Mouse (Mus musculus): ENCODE data around the gene Katnal1. TPM values are rescaled to one million over a fixed set of nuclear protein-coding genes. Genes with fewer than 3 reads are reported as not detected.

Gene Katnal1
- polyA plus RNA-seq, 1 experiment from 2014 or later = 6.9 TPM

DNA sequence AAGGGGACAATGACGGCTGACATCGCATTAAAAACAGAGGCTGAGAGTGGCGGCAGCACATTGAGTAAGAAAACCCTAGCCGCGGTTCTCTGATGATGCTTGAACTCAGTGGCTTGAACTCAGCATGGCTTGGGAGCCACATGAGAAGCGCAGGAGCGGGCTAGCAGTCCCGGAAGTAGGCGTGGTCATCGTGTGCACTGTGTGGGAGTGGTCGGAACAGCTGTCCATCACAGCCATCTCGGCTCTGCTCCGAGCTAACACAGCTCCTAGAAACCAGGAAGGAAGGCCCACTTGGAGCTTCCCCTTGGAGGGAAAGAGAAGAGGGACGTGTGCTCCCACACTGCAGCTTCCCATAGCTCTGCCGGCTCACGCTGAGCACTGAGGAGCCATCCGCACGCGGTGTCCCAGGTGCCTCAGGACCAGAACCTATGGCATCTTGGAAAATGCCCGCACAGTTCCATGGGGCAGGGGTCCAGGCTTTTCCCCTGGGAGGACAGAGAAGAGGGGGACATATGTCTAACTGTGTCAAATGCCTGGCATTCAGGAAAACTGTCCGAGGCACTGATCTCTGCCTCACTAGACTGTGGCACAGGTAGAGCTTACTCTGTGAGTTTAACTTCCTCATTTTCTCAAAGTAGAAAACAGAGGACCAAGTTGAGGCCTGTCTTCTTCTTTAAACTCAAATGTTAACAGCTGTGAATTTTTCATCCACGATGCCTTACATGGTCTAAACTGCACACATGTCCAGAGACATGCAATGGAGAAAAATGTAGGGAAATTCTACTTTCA, 43.1 kb downstream of the Katnal1 start:
- peak; percentile 99 for ATAC-seq
- H3K4me2 ChIP-seq (ENCODE audit: low read depth, low read length) = peak overlapping the region; percentile 40
- H3K4me1 ChIP-seq (ENCODE audit: control insufficient read depth, insufficient read depth, low read length) = no peaks in the 10 kb centered on the region
- H3K27me3 ChIP-seq (replicated peaks; ENCODE audit: control insufficient read depth, insufficient read depth, low read length) = no peaks in the 10 kb centered on the region
- WGBS = 38% methylated on average over 22 of the region's 22 CpGs
- H3K9me3 ChIP-seq (ENCODE audit: control insufficient read depth, low read length) = no peaks in the 10 kb centered on the region
- H3K4me3 ChIP-seq (ENCODE audit: low read length) = peak overlapping the region; percentile 2; the same call in 1 of the 2 replicates
- H3K36me3 ChIP-seq (ENCODE audit: control insufficient read depth, insufficient read depth, low read length) = peaks cover 3% of the 10 kb centered on the region; the same call in 1 of the 2 replicates
- 0 out of 2 replicates have a peak overlapping the region, but pooled peaks have one; percentile 1 for H3K9ac ChIP-seq (ENCODE audit: low read depth, low read length)
- no peak overlapping the region for H3K27ac ChIP-seq (ENCODE audit: low read length)

DNA sequence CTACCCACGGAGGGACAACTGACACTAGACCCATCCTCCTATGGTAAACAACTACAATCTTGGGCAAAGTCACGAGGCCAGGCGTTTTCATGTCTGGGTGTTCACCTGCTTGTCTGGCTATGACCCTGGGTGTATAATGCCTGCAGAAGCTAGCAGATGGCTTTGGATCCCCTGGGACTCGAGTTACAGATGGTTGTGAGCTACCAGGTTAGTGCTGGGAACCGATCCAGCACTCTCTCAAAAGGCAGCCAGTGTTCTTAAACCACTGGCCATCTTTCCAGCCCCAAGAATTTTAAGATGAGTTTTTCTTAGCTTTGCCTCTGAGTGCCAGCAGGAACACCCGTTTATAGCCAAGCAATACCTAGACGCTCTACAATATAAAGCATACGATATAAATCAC, 45.4 kb downstream of the Katnal1 start:
- Histone ChIP-seq H3K36me3 (ENCODE audit: control insufficient read depth, insufficient read depth, low read length) (peaks cover 5% of the 10 kb centered on the region; the same call in 1 of the 2 replicates), H3K27ac (ENCODE audit: low read length) (no peak overlapping the region), H3K4me1 (ENCODE audit: control insufficient read depth, insufficient read depth, low read length) (no peaks in the 10 kb centered on the region), H3K9me3 (ENCODE audit: control insufficient read depth, low read length) (0 out of 2 replicates have a peak, but pooled peaks cover 3% of the 10 kb centered on the region), H3K4me2 (ENCODE audit: low read depth, low read length) (no peak overlapping the region), H3K4me3 (ENCODE audit: low read length) (no peak overlapping the region), H3K9ac (ENCODE audit: low read depth, low read length) (no peak overlapping the region), H3K27me3 (replicated peaks; ENCODE audit: control insufficient read depth, insufficient read depth, low read length) (no peaks in the 10 kb centered on the region)
- no peak for ATAC-seq
- 77% methylated on average over 8 of the region's 8 CpGs for WGBS

DNA sequence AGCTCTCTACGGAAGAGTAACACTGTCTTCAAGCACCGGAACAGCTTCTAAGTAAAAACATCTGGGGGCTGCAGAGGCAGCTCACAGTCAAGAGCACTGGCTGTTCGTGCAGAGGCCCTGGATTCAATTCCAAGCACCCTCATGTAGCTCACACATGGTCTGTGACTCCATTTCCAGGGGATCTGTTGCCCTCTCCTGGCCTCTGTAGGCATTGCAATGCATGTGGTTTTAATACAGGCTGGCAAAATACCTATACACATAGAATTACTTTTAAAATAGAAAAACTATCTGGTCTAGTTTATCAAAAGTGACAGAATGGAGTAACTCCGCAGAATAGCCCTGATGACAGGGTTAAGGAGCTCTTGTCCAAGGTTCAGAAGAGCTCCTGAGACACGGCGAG, 49.9 kb downstream of the Katnal1 start:
- Histone ChIP-seq H3K27ac (ENCODE audit: low read length) (no peak overlapping the region), H3K9me3 (ENCODE audit: control insufficient read depth, low read length) (0 out of 2 replicates have a peak, but pooled peaks cover 3% of the 10 kb centered on the region), H3K4me3 (ENCODE audit: low read length) (no peak overlapping the region), H3K9ac (ENCODE audit: low read depth, low read length) (no peak overlapping the region), H3K36me3 (ENCODE audit: control insufficient read depth, insufficient read depth, low read length) (peaks cover 5% of the 10 kb centered on the region; the same call in 1 of the 2 replicates), H3K4me1 (ENCODE audit: control insufficient read depth, insufficient read depth, low read length) (no peaks in the 10 kb centered on the region), H3K4me2 (ENCODE audit: low read depth, low read length) (no peak overlapping the region), H3K27me3 (replicated peaks; ENCODE audit: control insufficient read depth, insufficient read depth, low read length) (no peaks in the 10 kb centered on the region)
- WGBS = 91% methylated on average over 6 of the region's 6 CpGs
- no peak for ATAC-seq

DNA sequence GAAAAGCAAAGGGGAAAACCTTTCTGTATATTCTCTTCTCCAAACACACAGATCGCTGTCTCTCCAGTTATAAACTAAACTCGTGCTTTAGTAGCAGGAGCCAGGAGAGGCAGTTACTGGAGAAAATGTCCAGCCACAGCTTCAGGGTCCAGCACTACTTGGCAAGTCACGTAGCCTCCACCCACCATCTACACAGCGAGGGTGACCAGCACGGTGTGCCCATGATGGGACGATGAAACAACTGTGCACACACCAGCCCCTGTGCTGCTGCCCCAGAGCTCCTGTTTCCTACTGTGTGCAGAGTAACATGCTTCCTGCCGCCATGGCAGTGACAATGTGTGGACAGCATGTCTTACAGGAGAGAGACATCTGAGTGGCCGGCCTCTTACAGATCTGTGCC, 56.0 kb downstream of the Katnal1 start:
- Histone ChIP-seq H3K36me3 (ENCODE audit: control insufficient read depth, insufficient read depth, low read length) (no peaks in the 10 kb centered on the region), H3K9me3 (ENCODE audit: control insufficient read depth, low read length) (no peaks in the 10 kb centered on the region), H3K9ac (ENCODE audit: low read depth, low read length) (no peak overlapping the region), H3K4me3 (ENCODE audit: low read length) (no peak overlapping the region), H3K27me3 (replicated peaks; ENCODE audit: control insufficient read depth, insufficient read depth, low read length) (no peaks in the 10 kb centered on the region), H3K27ac (ENCODE audit: low read length) (no peak overlapping the region), H3K4me1 (ENCODE audit: control insufficient read depth, insufficient read depth, low read length) (no peaks in the 10 kb centered on the region), H3K4me2 (ENCODE audit: low read depth, low read length) (no peak overlapping the region)
- WGBS = 71% methylated on average over 8 of the region's 8 CpGs
- no peak for ATAC-seq

DNA sequence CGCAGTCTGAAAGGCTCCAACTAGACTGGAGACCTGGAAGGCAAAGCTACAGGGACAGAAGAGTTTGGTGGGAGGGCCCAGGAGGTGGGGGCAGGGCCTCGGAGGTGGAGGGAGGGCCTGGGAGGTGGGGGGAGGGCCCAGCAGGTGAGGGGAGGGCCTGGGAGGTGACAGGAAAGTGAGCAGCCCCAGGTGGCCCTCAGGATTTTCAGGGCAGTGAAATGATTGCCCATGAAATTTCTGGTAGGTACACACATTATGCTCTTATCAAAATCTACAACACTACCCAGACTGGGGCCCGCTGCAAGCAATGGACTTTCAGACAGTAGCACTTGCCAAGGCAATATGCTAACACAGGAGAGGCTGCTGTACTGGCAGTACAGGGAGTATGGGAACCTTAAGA, 59.5 kb downstream of the Katnal1 start:
- H3K4me1 ChIP-seq (ENCODE audit: control insufficient read depth, insufficient read depth, low read length) = no peaks in the 10 kb centered on the region; the same call in 1 of the 2 replicates
- no peaks in the 10 kb centered on the region for H3K9me3 ChIP-seq (ENCODE audit: control insufficient read depth, low read length)
- no peak overlapping the region for H3K9ac ChIP-seq (ENCODE audit: low read depth, low read length)
- no peaks in the 10 kb centered on the region for H3K27me3 ChIP-seq (replicated peaks; ENCODE audit: control insufficient read depth, insufficient read depth, low read length)
- H3K36me3 ChIP-seq (ENCODE audit: control insufficient read depth, insufficient read depth, low read length) = no peaks in the 10 kb centered on the region
- peak; percentile 48; the same call in 1 of the 2 replicates for ATAC-seq
- no peak overlapping the region for H3K4me2 ChIP-seq (ENCODE audit: low read depth, low read length)
- no peak overlapping the region for H3K27ac ChIP-seq (ENCODE audit: low read length)
- no peak overlapping the region for H3K4me3 ChIP-seq (ENCODE audit: low read length)
- 56% methylated on average over 3 of the region's 3 CpGs for WGBS

DNA sequence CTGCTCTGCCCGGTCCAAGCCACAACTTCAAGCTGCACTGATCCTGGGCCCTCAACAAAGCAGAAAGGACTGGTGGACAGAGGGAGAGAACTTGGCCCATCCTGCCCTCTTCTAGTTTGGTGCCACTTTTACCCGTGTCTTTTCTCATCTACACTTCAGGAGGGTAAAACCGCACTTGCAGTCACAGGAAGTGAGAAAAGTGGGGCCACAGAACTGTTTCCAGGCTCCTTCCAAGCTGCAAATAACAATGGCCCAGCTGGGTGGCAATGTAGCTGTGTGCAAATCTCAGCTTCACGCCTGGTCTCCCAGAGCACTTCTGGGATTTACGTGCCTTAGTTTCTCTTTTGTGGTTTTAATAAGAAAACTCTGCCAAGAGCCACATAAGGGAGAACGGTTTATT, 61.4 kb downstream of the Katnal1 start:
- Histone ChIP-seq H3K27me3 (replicated peaks; ENCODE audit: control insufficient read depth, insufficient read depth, low read length) (no peaks in the 10 kb centered on the region), H3K4me1 (ENCODE audit: control insufficient read depth, insufficient read depth, low read length) (no peaks in the 10 kb centered on the region; the same call in 1 of the 2 replicates), H3K9ac (ENCODE audit: low read depth, low read length) (no peak overlapping the region), H3K4me3 (ENCODE audit: low read length) (no peak overlapping the region), H3K9me3 (ENCODE audit: control insufficient read depth, low read length) (no peaks in the 10 kb centered on the region), H3K4me2 (ENCODE audit: low read depth, low read length) (no peak overlapping the region), H3K27ac (ENCODE audit: low read length) (no peak overlapping the region), H3K36me3 (ENCODE audit: control insufficient read depth, insufficient read depth, low read length) (no peaks in the 10 kb centered on the region)
- WGBS = 82% methylated on average over 6 of the region's 6 CpGs
- no peak for ATAC-seq

DNA sequence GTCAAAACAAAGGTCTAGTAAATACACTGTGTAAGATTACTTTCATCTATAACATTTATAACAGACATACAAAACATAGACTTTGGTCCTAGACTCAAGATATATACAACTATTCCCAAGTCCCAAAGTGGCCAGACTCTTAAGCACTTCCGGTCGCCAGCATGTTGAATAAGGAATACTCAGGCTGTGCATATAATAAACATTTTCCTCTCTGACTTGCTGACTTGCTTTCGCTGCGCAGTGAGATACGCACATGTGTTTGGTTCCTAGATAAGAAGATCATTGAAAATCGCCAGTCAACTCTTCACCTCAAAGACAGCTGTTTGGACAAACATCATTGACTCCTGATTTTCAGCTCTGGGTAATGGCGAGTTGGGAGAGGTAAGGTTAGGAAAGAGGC, 61.9 kb downstream of the Katnal1 start:
- H3K4me2 ChIP-seq (ENCODE audit: low read depth, low read length) = no peak overlapping the region
- H3K27ac ChIP-seq (ENCODE audit: low read length) = no peak overlapping the region
- no peaks in the 10 kb centered on the region; the same call in 1 of the 2 replicates for H3K4me1 ChIP-seq (ENCODE audit: control insufficient read depth, insufficient read depth, low read length)
- H3K36me3 ChIP-seq (ENCODE audit: control insufficient read depth, insufficient read depth, low read length) = no peaks in the 10 kb centered on the region
- H3K4me3 ChIP-seq (ENCODE audit: low read length) = no peak overlapping the region
- no peak for ATAC-seq
- no peaks in the 10 kb centered on the region for H3K27me3 ChIP-seq (replicated peaks; ENCODE audit: control insufficient read depth, insufficient read depth, low read length)
- H3K9ac ChIP-seq (ENCODE audit: low read depth, low read length) = no peak overlapping the region
- 53% methylated on average over 7 of the region's 7 CpGs for WGBS
- H3K9me3 ChIP-seq (ENCODE audit: control insufficient read depth, low read length) = no peaks in the 10 kb centered on the region

DNA sequence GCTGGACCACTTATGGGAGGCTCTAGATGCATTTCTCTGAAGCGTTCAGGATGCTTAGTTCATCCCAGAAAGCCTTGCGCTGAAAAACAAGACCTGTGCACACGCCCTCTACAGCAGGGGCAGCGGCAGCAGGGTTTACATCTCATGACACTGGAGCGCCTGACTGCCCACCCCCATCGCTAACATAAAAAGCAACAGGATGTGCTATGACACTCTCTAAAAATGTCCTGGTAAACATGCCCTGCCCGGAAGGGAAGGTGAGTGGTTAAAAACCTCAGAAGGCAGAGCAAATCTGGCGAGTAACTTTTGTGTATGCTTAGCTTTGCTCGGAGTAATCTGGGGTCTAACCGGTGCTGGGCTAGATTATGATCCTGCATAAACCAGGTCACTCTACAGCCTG, 62.5 kb downstream of the Katnal1 start:
- no peaks in the 10 kb centered on the region; the same call in 1 of the 2 replicates for H3K4me1 ChIP-seq (ENCODE audit: control insufficient read depth, insufficient read depth, low read length)
- no peak overlapping the region for H3K9ac ChIP-seq (ENCODE audit: low read depth, low read length)
- ATAC-seq = no peak
- H3K4me2 ChIP-seq (ENCODE audit: low read depth, low read length) = no peak overlapping the region
- H3K4me3 ChIP-seq (ENCODE audit: low read length) = no peak overlapping the region
- H3K9me3 ChIP-seq (ENCODE audit: control insufficient read depth, low read length) = no peaks in the 10 kb centered on the region
- no peak overlapping the region for H3K27ac ChIP-seq (ENCODE audit: low read length)
- no peaks in the 10 kb centered on the region for H3K27me3 ChIP-seq (replicated peaks; ENCODE audit: control insufficient read depth, insufficient read depth, low read length)
- H3K36me3 ChIP-seq (ENCODE audit: control insufficient read depth, insufficient read depth, low read length) = no peaks in the 10 kb centered on the region
- 48% methylated on average over 10 of the region's 10 CpGs for WGBS

DNA sequence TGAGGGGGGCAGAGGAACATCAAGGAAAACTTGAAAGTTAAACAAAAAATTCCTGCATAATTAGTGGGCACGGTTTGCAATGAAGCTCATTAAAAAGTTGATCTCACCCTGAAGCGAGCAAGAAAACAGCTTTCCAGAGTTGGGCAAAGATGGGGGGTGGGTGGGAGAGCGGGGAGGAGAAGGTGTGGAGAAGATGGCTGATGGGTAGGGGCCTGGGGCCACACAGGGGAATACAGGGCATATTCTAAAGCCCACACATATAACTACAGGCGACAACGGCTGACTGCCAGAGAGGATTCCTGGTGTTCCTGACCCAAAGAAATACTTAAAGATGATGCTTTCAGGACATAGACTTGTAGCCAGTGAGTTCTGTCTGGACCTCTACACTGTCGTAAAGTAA, 65.7 kb downstream of the Katnal1 start:
- Histone ChIP-seq H3K36me3 (ENCODE audit: control insufficient read depth, insufficient read depth, low read length) (no peaks in the 10 kb centered on the region), H3K4me2 (ENCODE audit: low read depth, low read length) (no peak overlapping the region), H3K4me1 (ENCODE audit: control insufficient read depth, insufficient read depth, low read length) (no peaks in the 10 kb centered on the region; the same call in 1 of the 2 replicates), H3K9me3 (ENCODE audit: control insufficient read depth, low read length) (no peaks in the 10 kb centered on the region), H3K4me3 (ENCODE audit: low read length) (no peak overlapping the region), H3K27me3 (replicated peaks; ENCODE audit: control insufficient read depth, insufficient read depth, low read length) (no peaks in the 10 kb centered on the region), H3K27ac (ENCODE audit: low read length) (no peak overlapping the region), H3K9ac (ENCODE audit: low read depth, low read length) (no peak overlapping the region)
- ATAC-seq = no peak
- 68% methylated on average over 6 of the region's 6 CpGs for WGBS
